Mouse (Mus musculus) hindbrain, embryonic 15.5 days (tissue): Measurements from ENCODE around the gene Scml2. TPM values are rescaled to one million over a fixed set of nuclear protein-coding genes. Genes with fewer than 3 reads are reported as not detected.
"Not testable (repeated sequence)": the region's sequence is repeated elsewhere in the genome, so short reads cannot be mapped to it uniquely, and the experiment has no call there.

Experiments used
- ATAC-seq: fragments of 200-750 bp; cut with Nextera tagmentation; 2 replicates; pipeline ENCODE4 v1.8.0; 2017; ENCODE audit warnings: low read depth, moderate number of reproducible peaks, moderate TSS enrichment; ENCODE audit not compliant: low FRiP score
- H3K27ac ChIP-seq: fragments of 300-500 bp; sonication (generic); replicated peaks from 2 replicates; pipeline ENCODE4 v1.5.1; 2015; ENCODE audit warnings: mild to moderate bottlenecking, inconsistent platforms
- H3K27me3 ChIP-seq: fragments of 300-500 bp; sonication (generic); 2 replicates; pipeline ENCODE4 v1.6.1; 2015; ENCODE audit warnings: control low read depth, inconsistent platforms
- H3K36me3 ChIP-seq: fragments of 300-500 bp; sonication (generic); 2 replicates; pipeline ENCODE4 v1.6.1; 2015; ENCODE audit warnings: control low read depth, inconsistent platforms
- H3K4me1 ChIP-seq: fragments of 300-500 bp; sonication (generic); replicated peaks from 2 replicates; pipeline ENCODE4 v1.6.1; 2015; ENCODE audit warnings: control low read depth, inconsistent platforms
- H3K4me2 ChIP-seq: fragments of 300-500 bp; sonication (generic); 2 replicates; pipeline ENCODE4 v1.6.1; 2015; ENCODE audit warnings: moderate library complexity, mild to moderate bottlenecking, inconsistent platforms
- H3K4me3 ChIP-seq: fragments of 300-500 bp; sonication (generic); 2 replicates; pipeline ENCODE4 v1.5.1; 2015; ENCODE audit warnings: mild to moderate bottlenecking, inconsistent platforms
- H3K9ac ChIP-seq: fragments of 300-500 bp; sonication (generic); 2 replicates; pipeline ENCODE4 v1.6.1; 2015; ENCODE audit warnings: inconsistent platforms
- H3K9me3 ChIP-seq: fragments of 300-500 bp; sonication (generic); 2 replicates; pipeline ENCODE4 v1.6.1; 2016; ENCODE audit warnings: control low read depth, inconsistent platforms
- WGBS: fragments of 180-500 bp; shearing (Covaris S2); methylation state at CpG from one replicate; pipeline ENCODE4 v1.1.7; 2015; 5-methylcytosine and 5-hydroxymethylcytosine counted together
- polyA plus RNA-seq: library from polyadenylated mRNA; unstranded; fragments of >200 nt; fragmentation: Nextera tagmentation; extraction: Ambion mirVana; gene quantifications from 2 replicates; pipeline ENCODE4 v1.2.1, GENCODE M21; 2015

Scml2 gene
- 2.2 and 2.3 TPM in 2 replicates for polyA plus RNA-seq

DNA sequence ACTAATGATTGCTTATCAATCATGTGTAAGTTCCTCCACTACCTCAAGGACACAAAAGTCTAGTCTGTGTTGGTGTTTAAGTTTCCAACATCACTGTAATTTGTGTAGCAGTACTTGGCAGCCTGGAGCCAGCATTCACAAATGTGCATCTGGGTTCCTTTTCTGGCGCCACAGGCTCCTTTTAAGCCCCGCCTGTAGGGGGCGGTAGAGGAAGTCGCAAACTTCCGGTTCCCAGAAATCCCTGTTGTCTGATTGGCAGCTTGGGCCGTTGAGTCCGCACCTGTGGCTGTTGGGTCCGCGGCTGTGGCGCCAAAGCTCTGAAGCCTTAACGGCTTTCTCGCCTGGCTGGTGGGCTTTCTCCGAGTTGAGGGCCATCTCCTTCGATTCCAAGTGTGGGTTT lies at the start of gene Scml2:
TSS of gene Scml2 (plus strand) at position 301 of the 400 bp plus-strand sequence.
- not testable (repeated sequence) for H3K4me1 ChIP-seq, H3K4me3 ChIP-seq, H3K9me3 ChIP-seq, ATAC-seq, H3K4me2 ChIP-seq, H3K27ac ChIP-seq, H3K27me3 ChIP-seq, H3K9ac ChIP-seq, H3K36me3 ChIP-seq
- WGBS = no CpG with 5 or more reads among the region's 14 CpGs

GRCm38 (mm10) chrX:161075576-161075975 lies 41.4 kb upstream of the Scml2 start:
- not testable (repeated sequence) for ATAC-seq
- 75% methylated on average over 6 of the region's 6 CpGs for WGBS

DNA sequence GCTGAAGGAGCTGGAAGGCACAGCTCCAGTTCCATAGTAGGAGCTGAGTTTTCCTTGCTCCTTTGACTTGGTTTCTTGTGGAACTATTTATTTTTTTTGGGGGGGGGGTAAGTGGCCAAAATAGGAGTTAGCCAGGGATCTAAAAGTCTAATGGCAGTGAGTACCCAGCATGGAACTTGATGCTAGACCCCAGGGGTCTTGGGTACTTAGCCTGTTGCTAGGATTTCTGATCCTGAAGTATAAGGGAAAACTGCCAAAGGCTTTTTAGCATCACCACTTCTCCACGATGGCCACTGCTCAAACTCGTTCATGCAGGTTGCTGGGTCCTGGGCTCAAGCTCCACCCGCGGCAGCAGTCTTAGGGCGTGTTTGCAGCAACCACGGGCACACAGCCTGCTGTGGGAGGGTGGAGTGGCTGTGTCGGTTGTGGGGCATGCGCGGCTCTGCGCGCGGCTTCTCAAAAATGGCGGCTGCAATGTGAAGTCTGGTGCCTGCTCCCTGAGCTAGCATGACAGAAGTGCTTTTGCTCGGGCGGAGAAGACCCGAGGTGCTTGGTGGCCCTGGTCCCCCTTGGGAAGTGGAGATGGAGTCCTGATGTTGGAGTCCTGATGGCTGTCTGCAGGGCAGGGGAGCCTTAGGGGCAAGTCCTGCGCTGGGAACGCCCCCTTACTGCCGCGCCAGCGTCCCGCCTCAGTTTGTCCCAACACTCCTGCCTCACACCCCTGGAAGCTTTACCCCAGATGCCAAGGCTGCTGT lies 45.5 kb downstream of the Scml2 start:
- H3K27ac ChIP-seq = 0 out of 2 replicates have a peak overlapping the region, but pooled peaks have one; percentile 11
- no peaks in the 10 kb centered on the region for H3K9me3 ChIP-seq
- peak overlapping the region; percentile 78 for H3K4me2 ChIP-seq
- WGBS = 19% methylated on average over 21 of the region's 22 CpGs
- ATAC-seq = peak; percentile 97
- peak overlapping the region; percentile 59 for H3K9ac ChIP-seq
- H3K4me1 ChIP-seq = no peaks in the 10 kb centered on the region
- H3K4me3 ChIP-seq = peak overlapping the region; percentile 56
- H3K27me3 ChIP-seq = no peaks in the 10 kb centered on the region
- no peaks in the 10 kb centered on the region for H3K36me3 ChIP-seq

More at GRCm38 (mm10) chrX:161075576-161075975, 41.4 kb upstream of the Scml2 start:
- not testable (repeated sequence) for H3K36me3 ChIP-seq, H3K4me3 ChIP-seq, H3K27ac ChIP-seq, H3K27me3 ChIP-seq, H3K9me3 ChIP-seq, H3K4me2 ChIP-seq, H3K4me1 ChIP-seq, H3K9ac ChIP-seq

DNA sequence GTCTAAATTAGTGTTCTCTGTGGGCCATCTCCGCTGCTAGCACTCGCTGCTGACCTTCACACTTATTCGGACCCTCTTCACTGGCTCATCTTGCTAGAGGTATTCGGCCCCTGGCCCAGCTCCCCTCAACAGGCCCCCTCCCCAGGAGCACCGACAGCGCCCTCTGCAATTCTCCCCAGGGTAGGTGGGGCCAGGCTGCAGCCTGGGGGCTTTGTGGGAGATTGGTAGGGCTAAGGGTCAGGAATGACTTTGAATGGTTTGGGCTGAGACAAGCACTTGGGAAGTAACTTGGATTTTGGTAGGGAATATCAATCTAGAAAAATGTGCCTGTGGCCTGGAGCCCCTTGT lies 46.0 kb downstream of the Scml2 start:
- H3K4me3 ChIP-seq = peak overlapping the region; percentile 56
- H3K9ac ChIP-seq = peak overlapping the region; percentile 59
- ATAC-seq = peak; percentile 81
- no peaks in the 10 kb centered on the region for H3K36me3 ChIP-seq
- no peaks in the 10 kb centered on the region for H3K27me3 ChIP-seq
- no peak overlapping the region for H3K27ac ChIP-seq
- H3K4me1 ChIP-seq = no peaks in the 10 kb centered on the region
- whole genome bisulfite sequencing = 16% methylated on average over 6 of the region's 6 CpGs
- no peaks in the 10 kb centered on the region for H3K9me3 ChIP-seq
- peak overlapping the region; percentile 78 for H3K4me2 ChIP-seq

- not testable (repeated sequence) for H3K4me1 ChIP-seq, H3K9me3 ChIP-seq, H3K9ac ChIP-seq, H3K36me3 ChIP-seq, H3K4me2 ChIP-seq, H3K4me3 ChIP-seq, H3K27me3 ChIP-seq, H3K27ac ChIP-seq, ATAC-seq
- 76% methylated on average over 2 of the region's 2 CpGs for WGBS
Observed at GRCm38 (mm10) chrX:161287156-161287555, 170.2 kb downstream of the Scml2 start, which contains the start of gene Gm15262. TSS of gene Gm15262 (plus strand) at chrX:161287456.

Other genes starting within 250 kb of the Scml2 start
- not detected in 2 replicates for gene Gja6, start 210.1 kb upstream of the Scml2 start, polyA plus RNA-seq
- gene Cdkl5, start 122.5 kb upstream of the Scml2 start, polyA plus RNA-seq = 4.1 and 4.5 TPM in 2 replicates
- not detected in 2 replicates for gene Gm15262, start 170.3 kb downstream of the Scml2 start, polyA plus RNA-seq